Mouse (Mus musculus): ENCODE measurements at regions not wholly inside any gene's neighbourhood (a gene's known extent, or its start where the extent isn't known, plus 50 kb on each side); places are given as distances from the start of the nearest gene placed in this dataset.
A peak's percentile ranks its signal among the peaks of the same experiment; 100 is the strongest.

GRCm38 (mm10) chr2:106083801-106084800 lies 80.8 kb upstream of the Dnajc24 start:
- no peak for DNase-seq (ENCODE audit: low read depth, low spot score)

GRCm38 (mm10) chr2:106083001-106083400 lies 79.7 kb upstream of the Dnajc24 start:
- DNase-seq (ENCODE audit: low read depth, low spot score): no peak

- DNase-seq (ENCODE audit: low read depth, low spot score): peak; percentile 62
Observed at GRCm38 (mm10) chr2:106081951-106082350, 78.6 kb upstream of the Dnajc24 start.

- DNase-seq (ENCODE audit: low read depth, low spot score): no peak
Observed at GRCm38 (mm10) chr2:106080626-106081025, 77.3 kb upstream of the Dnajc24 start.

GRCm38 (mm10) chr2:106078591-106078990 lies 75.2 kb upstream of the Dnajc24 start:
- no peak for DNase-seq (ENCODE audit: low read depth, low spot score)

- no peak for DNase-seq (ENCODE audit: low read depth, low spot score)
Observed at GRCm38 (mm10) chr2:106074441-106074840, 71.1 kb upstream of the Dnajc24 start.

GRCm38 (mm10) chr2:106064316-106064715 lies 61.0 kb upstream of the Dnajc24 start:
- DNase-seq (ENCODE audit: low read depth, low spot score): no peak

Measured in ES-CJ7 (cell line).